Mouse (Mus musculus) midbrain, embryonic 13.5 days (tissue): ENCODE results near the gene Sctr. TPM values are rescaled to one million over a fixed set of nuclear protein-coding genes. Genes with fewer than 3 reads are reported as not detected.

Experiments used
- ATAC-seq: fragments of 200-750 bp; cut with Nextera tagmentation; 2 replicates; pipeline ENCODE4 v1.8.0; 2017; ENCODE audit warnings: mild to moderate bottlenecking, moderate TSS enrichment, moderate library complexity
- H3K27ac ChIP-seq: fragments of 300-500 bp; sonication (generic); 2 replicates; pipeline ENCODE4 v1.5.1; 2015; ENCODE audit warnings: inconsistent platforms, mild to moderate bottlenecking, moderate library complexity
- H3K27me3 ChIP-seq: fragments of 300-500 bp; sonication (generic); 2 replicates; pipeline ENCODE4 v1.6.1; 2015; ENCODE audit warnings: mild to moderate bottlenecking, inconsistent platforms
- H3K36me3 ChIP-seq: fragments of 300-500 bp; sonication (generic); 2 replicates; pipeline ENCODE4 v1.6.1; 2015; ENCODE audit warnings: mild to moderate bottlenecking, inconsistent platforms
- H3K4me1 ChIP-seq: fragments of 300-500 bp; sonication (generic); replicated peaks from 2 replicates; pipeline ENCODE4 v1.6.1; 2015; ENCODE audit warnings: inconsistent platforms
- H3K4me2 ChIP-seq: fragments of 300-500 bp; sonication (generic); replicated peaks from 2 replicates; pipeline ENCODE4 v1.6.1; 2015; ENCODE audit warnings: moderate library complexity, mild to moderate bottlenecking, inconsistent platforms
- H3K4me3 ChIP-seq: fragments of 300-500 bp; sonication (generic); replicated peaks from 2 replicates; pipeline ENCODE4 v1.5.1; 2015; ENCODE audit warnings: mild to moderate bottlenecking, inconsistent platforms
- H3K9ac ChIP-seq: fragments of 300-500 bp; sonication (generic); replicated peaks from 2 replicates; pipeline ENCODE4 v1.6.1; 2015; ENCODE audit warnings: mild to moderate bottlenecking, inconsistent platforms
- H3K9me3 ChIP-seq: fragments of 300-500 bp; sonication (generic); 2 replicates; pipeline ENCODE4 v1.6.1; 2016; ENCODE audit warnings: mild to moderate bottlenecking, inconsistent platforms
- WGBS: fragments of 180-500 bp; shearing (Covaris S2); methylation state at CpG from one replicate; pipeline ENCODE4 v1.1.7; 2015; 5-methylcytosine and 5-hydroxymethylcytosine counted together
- polyA plus RNA-seq: library from polyadenylated mRNA; unstranded; fragments of >200 nt; fragmentation: Nextera tagmentation; extraction: Ambion mirVana; gene quantifications from 2 replicates; pipeline ENCODE4 v1.2.1, GENCODE M21; 2015

Gene Sctr
- polyA plus RNA-seq, 1 experiment from 2014 or later: 0.98 TPM

DNA sequence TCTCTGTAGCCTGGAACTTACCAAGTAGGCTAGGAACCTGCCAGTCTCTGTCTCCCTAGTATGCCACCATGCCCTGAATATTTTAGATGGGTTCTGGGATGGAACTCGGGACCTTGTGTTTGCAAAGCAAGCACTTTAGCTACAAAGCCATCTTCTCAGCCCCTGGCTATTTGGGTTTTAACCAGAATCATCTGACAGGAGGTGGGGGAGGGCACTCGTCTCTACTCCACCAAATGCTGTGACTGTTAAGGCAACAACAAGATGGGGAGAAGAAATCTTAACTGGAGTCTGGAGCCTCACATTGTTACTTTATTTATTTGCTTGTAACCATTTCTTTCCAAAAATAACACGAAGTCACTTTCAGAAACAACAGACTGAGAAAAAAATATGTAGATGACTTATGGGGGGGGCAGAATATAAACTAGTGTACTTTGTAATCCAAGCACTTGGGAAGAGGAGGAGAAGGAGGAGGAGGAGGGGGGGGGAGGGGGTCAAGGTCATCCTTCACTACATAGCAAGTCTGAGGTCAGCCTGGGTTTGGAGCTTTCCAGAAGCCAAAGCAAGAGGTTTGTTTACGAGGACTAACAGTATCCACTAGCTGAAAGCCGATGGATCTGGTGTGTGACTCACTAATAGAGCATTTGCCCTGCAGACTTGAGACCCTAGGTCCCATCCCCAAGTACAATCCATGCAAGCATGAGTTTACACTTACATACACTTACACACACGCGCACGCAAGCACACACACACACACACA, 51.2 kb downstream of the Sctr start:
- no peaks in the 10 kb centered on the region for H3K9me3 ChIP-seq
- no peak for ATAC-seq

GRCm38 (mm10) chr1:120060687-120061086, 54.0 kb downstream of the Sctr start:
- Histone ChIP-seq H3K4me2 (no peak overlapping the region), H3K27ac (no peak overlapping the region), H3K4me3 (no peak overlapping the region), H3K27me3 (no peaks in the 10 kb centered on the region), H3K4me1 (no peaks in the 10 kb centered on the region), H3K9me3 (no peaks in the 10 kb centered on the region), H3K36me3 (no peaks in the 10 kb centered on the region), H3K9ac (no peak overlapping the region)
- 75% methylated on average over 5 of the region's 5 CpGs for WGBS
- no peak for ATAC-seq

More for the DNA sequence above, 51.2 kb downstream of the Sctr start:
- no peaks in the 10 kb centered on the region for H3K36me3 ChIP-seq
- no peak overlapping the region for H3K4me3 ChIP-seq
- H3K4me1 ChIP-seq: no peaks in the 10 kb centered on the region
- no peaks in the 10 kb centered on the region for H3K27me3 ChIP-seq
- no peak overlapping the region for H3K4me2 ChIP-seq
- H3K27ac ChIP-seq: no peak overlapping the region
- H3K9ac ChIP-seq: no peak overlapping the region
- 85% methylated on average over 8 of the region's 8 CpGs for WGBS

DNA sequence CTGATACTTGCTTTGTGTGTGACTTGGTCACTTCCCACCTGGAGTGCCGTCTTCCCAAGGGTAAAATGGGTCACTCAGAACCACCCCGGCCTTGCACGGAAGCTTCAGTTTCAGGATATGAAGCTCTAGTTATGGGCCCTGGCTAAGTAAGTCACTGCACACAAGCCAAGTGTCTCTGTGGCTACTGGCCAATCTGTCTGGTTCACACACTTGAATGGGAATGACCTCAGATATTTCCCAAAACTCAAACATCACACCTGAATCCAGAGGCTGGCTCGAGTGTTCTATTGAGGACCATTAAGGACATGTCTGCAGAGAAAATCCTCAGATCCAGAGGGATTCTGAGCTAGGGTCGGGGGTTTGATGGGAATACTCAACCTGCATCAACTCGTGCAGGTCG, 55.5 kb downstream of the Sctr start:
- no peak overlapping the region for H3K27ac ChIP-seq
- no peak overlapping the region for H3K4me2 ChIP-seq
- H3K4me3 ChIP-seq: no peak overlapping the region
- ATAC-seq: no peak
- no peaks in the 10 kb centered on the region for H3K27me3 ChIP-seq
- H3K9me3 ChIP-seq: no peaks in the 10 kb centered on the region
- 90% methylated on average over 7 of the region's 7 CpGs for WGBS
- no peak overlapping the region for H3K9ac ChIP-seq
- no peaks in the 10 kb centered on the region for H3K36me3 ChIP-seq
- no peaks in the 10 kb centered on the region for H3K4me1 ChIP-seq

DNA sequence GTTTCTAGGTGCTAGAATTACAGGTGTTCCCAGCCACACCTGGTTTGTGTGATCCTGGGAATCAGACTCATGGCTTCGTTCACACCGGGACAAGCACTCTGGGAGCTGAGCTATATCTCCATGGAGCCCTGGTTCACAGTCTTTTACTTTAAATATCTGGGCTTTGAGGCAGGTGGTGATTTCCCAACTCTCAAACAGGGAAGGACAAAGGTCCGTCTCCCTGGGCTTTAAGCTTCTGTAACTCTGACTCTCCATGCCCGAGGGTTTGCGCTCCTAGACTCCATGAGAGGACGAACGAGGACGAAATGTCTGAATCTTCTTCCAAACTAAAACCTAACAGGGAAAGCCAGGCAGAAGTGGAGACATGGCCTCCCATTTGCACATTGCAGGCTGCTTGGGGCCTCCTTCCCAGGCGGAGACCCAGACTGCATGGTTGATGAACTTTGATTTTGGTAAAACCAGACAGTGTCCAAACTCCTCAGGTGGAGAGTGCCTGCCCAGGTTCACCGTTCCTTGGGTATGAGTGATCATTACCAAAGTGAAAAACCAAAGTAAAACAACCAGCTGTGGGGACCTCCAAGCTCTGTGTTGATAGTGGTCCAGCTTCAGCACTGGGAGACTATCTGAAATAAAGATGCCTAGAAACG, 57.5 kb downstream of the Sctr start:
- no peak for ATAC-seq
- Histone ChIP-seq H3K9ac (no peak overlapping the region), H3K9me3 (no peaks in the 10 kb centered on the region), H3K27ac (no peak overlapping the region), H3K27me3 (no peaks in the 10 kb centered on the region), H3K4me3 (no peak overlapping the region), H3K4me1 (no peaks in the 10 kb centered on the region), H3K4me2 (no peak overlapping the region), H3K36me3 (no peaks in the 10 kb centered on the region)
- WGBS: 89% methylated on average over 11 of the region's 11 CpGs

GRCm38 (mm10) chr1:120066159-120066558, 59.5 kb downstream of the Sctr start:
- no peaks in the 10 kb centered on the region for H3K4me1 ChIP-seq
- H3K36me3 ChIP-seq: no peaks in the 10 kb centered on the region
- H3K27me3 ChIP-seq: peaks cover under 1% of the 10 kb centered on the region; the same call in 1 of the 2 replicates
- no peaks in the 10 kb centered on the region for H3K9me3 ChIP-seq
- WGBS: 87% methylated on average over 8 of the region's 8 CpGs
- H3K9ac ChIP-seq: no peak overlapping the region
- no peak overlapping the region for H3K4me3 ChIP-seq
- no peak overlapping the region for H3K4me2 ChIP-seq
- ATAC-seq: no peak
- no peak overlapping the region for H3K27ac ChIP-seq

DNA sequence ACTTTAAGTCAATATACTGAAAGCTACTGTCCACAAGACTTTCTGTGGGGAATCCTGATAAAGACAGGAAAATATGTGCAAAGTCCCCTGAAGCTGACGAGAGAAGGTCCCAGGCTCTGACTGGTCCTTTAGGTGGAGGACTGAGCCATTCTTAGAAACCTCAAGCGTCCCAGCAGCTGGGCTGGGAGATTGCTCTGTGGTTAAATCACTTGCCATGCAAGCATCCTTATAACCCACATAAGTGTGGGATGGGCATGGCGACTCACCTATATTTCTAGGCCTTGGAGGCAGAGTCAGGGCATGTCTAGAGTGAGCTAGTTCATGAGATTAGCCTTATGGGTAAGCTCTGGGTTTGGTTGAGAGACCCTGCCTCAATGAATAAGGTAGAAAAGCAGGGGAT, 59.9 kb downstream of the Sctr start:
- WGBS: 88% methylated on average over 3 of the region's 3 CpGs
- no peak overlapping the region for H3K27ac ChIP-seq
- no peak overlapping the region for H3K9ac ChIP-seq
- no peaks in the 10 kb centered on the region for H3K9me3 ChIP-seq
- no peaks in the 10 kb centered on the region for H3K36me3 ChIP-seq
- H3K27me3 ChIP-seq: peaks cover 5% of the 10 kb centered on the region
- no peak overlapping the region for H3K4me2 ChIP-seq
- no peak for ATAC-seq
- H3K4me1 ChIP-seq: no peaks in the 10 kb centered on the region
- H3K4me3 ChIP-seq: no peak overlapping the region

DNA sequence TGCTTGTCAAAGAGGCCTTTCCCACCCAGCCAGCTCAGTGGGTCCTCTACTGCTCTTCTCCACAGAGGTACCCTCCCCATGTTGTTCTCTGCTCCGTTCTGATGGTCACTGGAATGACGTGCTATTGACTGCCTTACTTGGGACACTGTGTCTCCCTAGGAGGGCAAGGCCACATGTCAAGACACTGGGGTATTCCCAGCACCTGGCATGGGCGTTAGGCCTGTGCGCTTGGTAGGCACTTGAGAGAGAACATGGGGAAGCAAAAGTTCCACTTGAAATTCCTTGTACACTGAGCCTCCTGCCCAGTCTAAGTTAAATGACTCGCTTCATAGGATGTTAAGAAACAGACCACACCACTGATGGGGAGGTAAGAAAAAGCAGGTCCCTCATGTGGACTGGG, 62.4 kb downstream of the Sctr start:
- peaks cover 14% of the 10 kb centered on the region for H3K4me1 ChIP-seq
- peaks cover 30% of the 10 kb centered on the region for H3K27me3 ChIP-seq
- H3K27ac ChIP-seq: no peak overlapping the region
- WGBS: 79% methylated on average over 5 of the region's 5 CpGs
- no peak overlapping the region for H3K4me2 ChIP-seq
- H3K4me3 ChIP-seq: no peak overlapping the region
- H3K9ac ChIP-seq: no peak overlapping the region
- H3K9me3 ChIP-seq: no peaks in the 10 kb centered on the region
- H3K36me3 ChIP-seq: no peaks in the 10 kb centered on the region
- no peak for ATAC-seq

DNA sequence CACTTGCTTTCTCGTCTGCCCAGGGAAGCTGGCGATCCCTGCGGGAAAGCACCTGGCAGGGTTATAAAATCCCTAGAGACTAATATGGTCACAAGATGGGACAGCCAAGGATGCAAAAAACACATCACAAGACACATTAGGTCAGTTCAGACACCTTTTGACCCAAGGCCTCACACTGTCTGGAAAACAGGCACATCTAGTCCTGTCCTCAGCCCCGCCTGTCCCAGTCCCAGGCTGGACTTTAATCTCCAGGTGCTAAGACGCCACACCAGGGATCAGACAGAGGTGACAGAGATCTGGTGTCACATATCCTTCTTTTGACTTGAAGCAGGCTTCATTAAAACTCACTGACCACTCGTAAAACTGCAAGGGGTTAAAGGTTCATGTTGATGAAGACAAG, 63.5 kb downstream of the Sctr start:
- 74% methylated on average over 6 of the region's 6 CpGs for WGBS
- H3K4me3 ChIP-seq: no peak overlapping the region
- no peak overlapping the region for H3K27ac ChIP-seq
- H3K4me2 ChIP-seq: no peak overlapping the region
- peaks cover 14% of the 10 kb centered on the region for H3K4me1 ChIP-seq
- no peaks in the 10 kb centered on the region for H3K9me3 ChIP-seq
- no peaks in the 10 kb centered on the region for H3K36me3 ChIP-seq
- peaks cover 41% of the 10 kb centered on the region for H3K27me3 ChIP-seq
- no peak for ATAC-seq
- no peak overlapping the region for H3K9ac ChIP-seq

- ATAC-seq: no peak
- Histone ChIP-seq H3K4me1 (peaks cover 14% of the 10 kb centered on the region), H3K9ac (no peak overlapping the region), H3K36me3 (no peaks in the 10 kb centered on the region), H3K9me3 (no peaks in the 10 kb centered on the region), H3K4me3 (no peak overlapping the region), H3K27me3 (peaks cover 48% of the 10 kb centered on the region), H3K27ac (no peak overlapping the region), H3K4me2 (no peak overlapping the region)
- WGBS: 82% methylated on average over 4 of the region's 4 CpGs
Measured at GRCm38 (mm10) chr1:120071133-120071532, 64.4 kb downstream of the Sctr start.

GRCm38 (mm10) chr1:120072900-120073299, 66.2 kb downstream of the Sctr start:
- Histone ChIP-seq H3K27me3 (peaks cover 51% of the 10 kb centered on the region), H3K4me2 (peak overlapping the region; percentile 82), H3K4me1 (peaks cover 16% of the 10 kb centered on the region), H3K27ac (no peak overlapping the region), H3K4me3 (peak overlapping the region; percentile 43), H3K9ac (no peak overlapping the region), H3K9me3 (no peaks in the 10 kb centered on the region), H3K36me3 (no peaks in the 10 kb centered on the region)
- ATAC-seq: no peak
- WGBS: 14% methylated on average over 16 of the region's 16 CpGs

GRCm38 (mm10) chr1:120073519-120074306, 67.0 kb downstream of the Sctr start, which contains the start of gene Tmem37:
Gene Tmem37, minus strand, starts transcription at chr1:120074074.
- Histone ChIP-seq H3K4me1 (peaks cover 20% of the 10 kb centered on the region), H3K4me3 (peak within 1 kb of the TSS; percentile 43), H3K36me3 (no peaks in the 10 kb centered on the region), H3K27me3 (peaks cover 51% of the 10 kb centered on the region), H3K9ac (peak within 1 kb of the TSS; percentile 57; the same call in 1 of the 2 replicates), H3K9me3 (no peaks in the 10 kb centered on the region), H3K4me2 (peak within 1 kb of the TSS; percentile 82), H3K27ac (no peak within 1 kb of the TSS)
- WGBS: 1% methylated on average over 40 of the region's 40 CpGs
- peak; percentile 72 for ATAC-seq

- H3K4me2 ChIP-seq: peak overlapping the region; percentile 82; the same call in 1 of the 2 replicates
- H3K4me1 ChIP-seq: peaks cover 20% of the 10 kb centered on the region
- no peaks in the 10 kb centered on the region for H3K36me3 ChIP-seq
- WGBS: 21% methylated on average over 4 of the region's 4 CpGs
- H3K27me3 ChIP-seq: peaks cover 51% of the 10 kb centered on the region
- no peak overlapping the region for H3K4me3 ChIP-seq
- H3K9ac ChIP-seq: no peak overlapping the region
- ATAC-seq: peak; percentile 7; the same call in 1 of the 2 replicates
- H3K27ac ChIP-seq: no peak overlapping the region
- H3K9me3 ChIP-seq: no peaks in the 10 kb centered on the region
Measured at GRCm38 (mm10) chr1:120074307-120074702, 67.6 kb downstream of the Sctr start.
